Mouse (Mus musculus) MEL (cell line): ENCODE measurements around the gene Gm13697.
"Not testable (repeated sequence)": the region's sequence is repeated elsewhere in the genome, so short reads cannot be mapped to it uniquely, and the experiment has no call there.

Source experiments
- CTCF ChIP-seq, 3 experiments: IDR thresholded peaks in 2 of 3; conservative IDR thresholded peaks in 1 of 3; 2 replicates each; pipeline ENCODE4 v1.5.1; 2011 to 2012; ENCODE audit warnings: low read length in 3 of 3, low read depth in 2 of 3, mild to moderate bottlenecking in 2 of 3, improper control_type of control experiment in 1 of 3, inconsistent platforms in 1 of 3, mixed read lengths in 1 of 3, moderate library complexity in 1 of 3; ENCODE audit not compliant: control insufficient read depth in 1 of 3, insufficient read depth in 1 of 3, poor library complexity in 1 of 3, severe bottlenecking in 1 of 3
- ELF1 ChIP-seq: IDR thresholded peaks from 2 replicates; pipeline ENCODE4 v1.6.1; 2014; ENCODE audit warnings: low read depth, mild to moderate bottlenecking, inconsistent platforms, low read length, improper control_type of control experiment, moderate library complexity
- GATA1 ChIP-seq: IDR thresholded peaks from 2 replicates; pipeline ENCODE4 v1.6.1; 2011; ENCODE audit warnings: low read depth, low read length, improper control_type of control experiment
- MAZ ChIP-seq: IDR thresholded peaks from 2 replicates; pipeline ENCODE4 v1.6.1; 2012; ENCODE audit warnings: low read depth, mild to moderate bottlenecking, inconsistent platforms, low read length, improper control_type of control experiment
- MEF2A ChIP-seq: IDR thresholded peaks from 2 replicates; pipeline ENCODE4 v1.6.1; 2014; ENCODE audit warnings: low read depth, mild to moderate bottlenecking, inconsistent platforms, low read length, improper control_type of control experiment; ENCODE audit not compliant: poor library complexity, insufficient replicate concordance, severe bottlenecking; ENCODE audit errors: extremely low read depth
- RAD21 ChIP-seq: IDR thresholded peaks from 2 replicates; pipeline ENCODE4 v1.6.1; 2011; ENCODE audit warnings: mild to moderate bottlenecking, low read depth, low read length, improper control_type of control experiment

- not testable (repeated sequence) for TF ChIP-seq ELF1; GATA1; MAZ; CTCF (IDR thresholded peaks at IDR 0.05 in 2 of 3, conservative IDR thresholded peaks at IDR 0.05 in 1 of 3; ENCODE audit: control insufficient read depth in 1 of 3, insufficient read depth in 1 of 3, low read depth in 2 of 3, low read length in 3 of 3, poor library complexity in 1 of 3, severe bottlenecking in 1 of 3); RAD21; MEF2A
Measured at GRCm38 (mm10) chr2:83978633-83979032, 5.9 kb upstream of the Gm13697 start, which contains the start of gene Gm13694.
